ENCODE assay signal across 8 mouse cellular contexts in the genomic region with DNA sequence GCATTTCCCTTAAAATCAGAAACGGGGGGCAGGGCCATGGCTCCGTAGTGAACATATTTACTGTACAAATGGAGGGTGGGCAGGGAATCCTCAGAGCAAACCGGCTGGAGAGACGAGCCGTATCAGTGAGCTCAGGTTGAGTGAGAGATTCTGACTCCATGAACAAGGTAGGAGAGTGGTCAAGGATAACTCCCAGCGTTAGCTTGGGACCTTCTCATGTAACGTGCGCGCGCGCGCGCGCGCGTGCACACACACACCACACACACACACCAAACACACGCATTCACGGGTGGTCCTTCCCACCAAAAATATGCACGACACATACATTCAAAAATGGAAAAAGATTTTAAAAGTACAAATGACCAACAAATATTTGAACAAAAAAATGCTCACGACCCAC. TPM values are rescaled to one million over a fixed set of nuclear protein-coding genes. Genes with fewer than 3 reads are reported as not detected.
DNase-seq lines count a peak whose midpoint lies in the region; ATAC-seq and TF ChIP-seq lines count a peak whose summit lies in the region.

No protein-coding gene starts in this region.

- no peak overlapping the region for H3K9ac ChIP-seq in kidney, embryonic 16.5 days (replicated peaks; ENCODE audit: low read length)
- no peak overlapping the region for H3K9ac ChIP-seq in limb, embryonic 14.5 days (ENCODE audit: low read depth, low read length, severe bottlenecking)

- TF ChIP-seq POLR2A in limb, embryonic 14.5 days (IDR thresholded peaks at IDR 0.05; ENCODE audit: borderline replicate concordance, extremely low read depth, insufficient read depth, insufficient read length), result no peak

- no peaks in the 10 kb centered on the region for H3K27me3 ChIP-seq in kidney, embryonic 16.5 days (ENCODE audit: insufficient read depth, low read length)
- no peaks in the 10 kb centered on the region for H3K27me3 ChIP-seq in limb, embryonic 14.5 days (ENCODE audit: control insufficient read depth, insufficient read depth, low read length)

- H3K27ac ChIP-seq in kidney, embryonic 16.5 days (ENCODE audit: low read length), result no peak overlapping the region
- no peak overlapping the region for H3K27ac ChIP-seq in limb, embryonic 14.5 days (replicated peaks; ENCODE audit: low read depth, low read length)

- ATAC-seq in CD4-positive, CD25-positive, alpha-beta regulatory T cell, adult 4 months, result no peak
- ATAC-seq in kidney, embryonic 16.5 days (ENCODE audit: low FRiP score, low TSS enrichment), result no peak
- ATAC-seq in limb, embryonic 14.5 days (ENCODE audit: low FRiP score, low read depth), result no peak

- H3K4me3 ChIP-seq in kidney, embryonic 16.5 days (ENCODE audit: low read length), result peak overlapping the region; percentile 25
- peak overlapping the region; percentile 16 for H3K4me3 ChIP-seq in limb, embryonic 14.5 days (replicated peaks; ENCODE audit: low read length)

- WGBS in kidney, embryonic 16.5 days, result 82% methylated on average over 20 of the region's 20 CpGs
- WGBS in limb, embryonic 14.5 days, result 84% methylated on average over 20 of the region's 20 CpGs

- peak; percentile 29 for DNase-seq in CD4-positive, CD25-positive, alpha-beta regulatory T cell, adult 2 months (ENCODE audit: low read depth, low spot score)
- no peak for DNase-seq in kidney, postnatal 14 days
- DNase-seq in brain, adult 2 months (ENCODE audit: low read depth, low spot score), result peak; percentile 27
- no peak for DNase-seq in limb, embryonic 14.5 days (ENCODE audit: low spot score)
- DNase-seq in frontal cortex, postnatal 36 days (ENCODE audit: low spot score in 2 of 2), result no peak
- no peak for DNase-seq in adrenal gland, postnatal 10 days

- H3K9me3 ChIP-seq in kidney, embryonic 16.5 days (ENCODE audit: low read length), result no peaks in the 10 kb centered on the region
- no peaks in the 10 kb centered on the region for H3K9me3 ChIP-seq in limb, embryonic 14.5 days (ENCODE audit: control insufficient read depth, low read length)

- peaks cover 23% of the 10 kb centered on the region for H3K4me1 ChIP-seq in kidney, embryonic 16.5 days (ENCODE audit: insufficient read depth, low read length)
- H3K4me1 ChIP-seq in limb, embryonic 14.5 days (ENCODE audit: control insufficient read depth, insufficient read depth, low read length), result peaks cover 6% of the 10 kb centered on the region

- H3K36me3 ChIP-seq in kidney, embryonic 16.5 days (ENCODE audit: insufficient read depth, low read length), result peaks cover 14% of the 10 kb centered on the region
- peaks cover 10% of the 10 kb centered on the region for H3K36me3 ChIP-seq in limb, embryonic 14.5 days (ENCODE audit: control insufficient read depth, insufficient read depth, low read length)

- peak overlapping the region; percentile 33 for H3K4me2 ChIP-seq in kidney, embryonic 16.5 days (replicated peaks; ENCODE audit: low read depth, low read length)
- peak overlapping the region; percentile 19; the same call in 1 of the 2 replicates for H3K4me2 ChIP-seq in limb, embryonic 14.5 days (replicated peaks; ENCODE audit: low read depth, low read length, severe bottlenecking)

RNA-seq across cellular contexts. Expression of gene Pmpcb, which starts 1.8 kb away (rescaled TPM):
- polyA plus RNA-seq in CD4-positive, CD25-positive, alpha-beta regulatory T cell, adult 4 months (2017; shearing (Covaris generic)), result 10 to 100 TPM; 81.7 to 86.2 TPM
- 91.9 and 104 TPM in 2 replicates for polyA plus RNA-seq in kidney, embryonic 16.5 days (2015; fragmentation: Nextera tagmentation; extraction: Ambion mirVana)
- polyA plus RNA-seq in limb, embryonic 14.5 days (2012; rRNA removed), result 63.2 and 80.0 TPM in 2 replicates
- 82.7 and 85.1 TPM in 2 replicates for polyA plus RNA-seq in limb, embryonic 14.5 days (2014; fragmentation: Nextera tagmentation; extraction: Ambion mirVana)
- total RNA-seq in adrenal gland, postnatal 10 days (2021), result 100 to 1,000 TPM; 235 to 244 TPM

RNA-seq across cellular contexts. Expression of gene Napepld, which starts 33.9 kb away (rescaled TPM):
- polyA plus RNA-seq in CD4-positive, CD25-positive, alpha-beta regulatory T cell, adult 4 months (2017; shearing (Covaris generic)), result 1 to 10 TPM; 3.3 to 3.9 TPM
- polyA plus RNA-seq in kidney, embryonic 16.5 days (2015; fragmentation: Nextera tagmentation; extraction: Ambion mirVana), result 5.9 and 7.3 TPM in 2 replicates
- 2.3 and 2.7 TPM in 2 replicates for polyA plus RNA-seq in limb, embryonic 14.5 days (2012; rRNA removed)
- 2.1 and 2.2 TPM in 2 replicates for polyA plus RNA-seq in limb, embryonic 14.5 days (2014; fragmentation: Nextera tagmentation; extraction: Ambion mirVana)
- 10 to 100 TPM; 10.8 to 17.4 TPM for total RNA-seq in adrenal gland, postnatal 10 days (2021)

RNA-seq across cellular contexts. Expression of gene Dnajc2, which starts 50.0 kb away (rescaled TPM):
- 10 to 100 TPM; 30.4 to 37.1 TPM for polyA plus RNA-seq in CD4-positive, CD25-positive, alpha-beta regulatory T cell, adult 4 months (2017; shearing (Covaris generic))
- polyA plus RNA-seq in kidney, embryonic 16.5 days (2015; fragmentation: Nextera tagmentation; extraction: Ambion mirVana), result 58.2 and 67.2 TPM in 2 replicates
- 12.4 and 25.4 TPM in 2 replicates for polyA plus RNA-seq in limb, embryonic 14.5 days (2012; rRNA removed)
- polyA plus RNA-seq in limb, embryonic 14.5 days (2014; fragmentation: Nextera tagmentation; extraction: Ambion mirVana), result 60.2 and 61.1 TPM in 2 replicates
- 10 to 100 TPM; 26.5 to 28.8 TPM for total RNA-seq in adrenal gland, postnatal 10 days (2021)

RNA-seq across cellular contexts. Expression of gene Psmc2, which starts 50.0 kb away (rescaled TPM):
- 100 to 1,000 TPM; 147 to 164 TPM for polyA plus RNA-seq in CD4-positive, CD25-positive, alpha-beta regulatory T cell, adult 4 months (2017; shearing (Covaris generic))
- 180 and 195 TPM in 2 replicates for polyA plus RNA-seq in kidney, embryonic 16.5 days (2015; fragmentation: Nextera tagmentation; extraction: Ambion mirVana)
- 64.9 and 89.1 TPM in 2 replicates for polyA plus RNA-seq in limb, embryonic 14.5 days (2012; rRNA removed)
- 165 and 174 TPM in 2 replicates for polyA plus RNA-seq in limb, embryonic 14.5 days (2014; fragmentation: Nextera tagmentation; extraction: Ambion mirVana)
- total RNA-seq in adrenal gland, postnatal 10 days (2021), result 100 to 1,000 TPM; 108 to 114 TPM

Comparison
In these comparisons a context has a peak if more than half of its experiments do, and no peak if none do; other contexts are left out.
1. DNase-seq: peak in CD4-positive, CD25-positive, alpha-beta regulatory T cell, adult 2 months (single experiment) and brain, adult 2 months (single experiment); none in kidney, postnatal 14 days (single experiment), limb, embryonic 14.5 days (single experiment), frontal cortex, postnatal 36 days (0 of 2) and adrenal gland, postnatal 10 days (single experiment).